Mouse (Mus musculus): ENCODE measurements around the gene Slc46a3.

Gene Slc46a3

GRCm38 (mm10) chr5:147845319-147845718, 49.3 kb downstream of the Slc46a3 start:
- no peak for DNase-seq (ENCODE audit: low spot score)

- no peak for DNase-seq (ENCODE audit: low spot score)
These were observed 51.3 kb downstream of the Slc46a3 start for GRCm38 (mm10) chr5:147843340-147843739.

- no peak for DNase-seq (ENCODE audit: low spot score)
These were observed 55.2 kb downstream of the Slc46a3 start for GRCm38 (mm10) chr5:147839418-147839817.

- DNase-seq (ENCODE audit: low spot score), result no peak
These were observed 59.6 kb downstream of the Slc46a3 start for GRCm38 (mm10) chr5:147834841-147835500.

GRCm38 (mm10) chr5:147832842-147833241, 61.8 kb downstream of the Slc46a3 start:
- no peak for DNase-seq (ENCODE audit: low spot score)

GRCm38 (mm10) chr5:147828846-147829245, 65.8 kb downstream of the Slc46a3 start:
- DNase-seq (ENCODE audit: low spot score), result no peak

Measured in layer of hippocampus, adult 9-10 months (tissue).